Mouse (Mus musculus) layer of hippocampus, postnatal 36 days (tissue): ENCODE measurements at regions not wholly inside any gene's neighbourhood (a gene's known extent, or its start where the extent isn't known, plus 50 kb on each side); places are given as distances from the start of the nearest gene placed in this dataset.
A peak's percentile ranks its signal among the peaks of the same experiment; 100 is the strongest.

Source experiments
- DNase-seq, 2 experiments: peaks; one replicate each; pipeline ENCODE4 v3.0.0; 2022

- no peak for DNase-seq
Observed at GRCm38 (mm10) chr16:29800457-29800856, 221.3 kb downstream of the Opa1 start.

GRCm38 (mm10) chr16:29802085-29802484 lies 223.0 kb downstream of the Opa1 start:
- DNase-seq: no peak

- DNase-seq: no peak
Observed at GRCm38 (mm10) chr16:29802603-29803002, 223.5 kb downstream of the Opa1 start.

GRCm38 (mm10) chr16:29807859-29808258 lies 228.7 kb downstream of the Opa1 start:
- no peak for DNase-seq

- DNase-seq: no peak
Observed at GRCm38 (mm10) chr16:29808851-29809250, 229.7 kb downstream of the Opa1 start.

- peak in 1 of 2 experiments; percentile 56 for DNase-seq
Observed at GRCm38 (mm10) chr16:29813411-29814038, 234.4 kb downstream of the Opa1 start.

- DNase-seq: peak; percentile 73 to 77
Observed at GRCm38 (mm10) chr16:29814039-29814438, 234.9 kb downstream of the Opa1 start.

- no peak for DNase-seq
Observed at GRCm38 (mm10) chr16:29814655-29815054, 235.5 kb downstream of the Opa1 start.

- peak; percentile 48 to 68 for DNase-seq
Observed at GRCm38 (mm10) chr16:29815200-29815599, 236.1 kb downstream of the Opa1 start.

GRCm38 (mm10) chr16:29815632-29816337 lies 236.7 kb downstream of the Opa1 start:
- no peak for DNase-seq

- peak; percentile 73 to 77 for DNase-seq
Observed at GRCm38 (mm10) chr16:29816681-29817369, 237.7 kb downstream of the Opa1 start.

- DNase-seq: no peak
Observed at GRCm38 (mm10) chr16:29818807-29819440, 239.8 kb downstream of the Opa1 start.

- DNase-seq: no peak
Observed at GRCm38 (mm10) chr16:29820704-29821103, 241.6 kb downstream of the Opa1 start.

GRCm38 (mm10) chr16:29822110-29822509 lies 242.1 kb upstream of the Hes1 start:
- no peak for DNase-seq

GRCm38 (mm10) chr16:29822843-29823401 lies 241.3 kb upstream of the Hes1 start:
- no peak for DNase-seq

GRCm38 (mm10) chr16:29826927-29827326 lies 237.3 kb upstream of the Hes1 start:
- DNase-seq: no peak

- no peak for DNase-seq
Observed at GRCm38 (mm10) chr16:29827776-29828175, 236.4 kb upstream of the Hes1 start.

GRCm38 (mm10) chr16:29829457-29829856 lies 234.7 kb upstream of the Hes1 start:
- no peak for DNase-seq

GRCm38 (mm10) chr16:29830101-29830500 lies 234.1 kb upstream of the Hes1 start:
- DNase-seq: no peak

- DNase-seq: no peak
Observed at GRCm38 (mm10) chr16:29833298-29833697, 230.9 kb upstream of the Hes1 start.

- DNase-seq: no peak
Observed at GRCm38 (mm10) chr16:29833875-29834274, 230.3 kb upstream of the Hes1 start.

- DNase-seq: no peak
Observed at GRCm38 (mm10) chr16:29834669-29835068, 229.5 kb upstream of the Hes1 start.
